In the genomic region with DNA sequence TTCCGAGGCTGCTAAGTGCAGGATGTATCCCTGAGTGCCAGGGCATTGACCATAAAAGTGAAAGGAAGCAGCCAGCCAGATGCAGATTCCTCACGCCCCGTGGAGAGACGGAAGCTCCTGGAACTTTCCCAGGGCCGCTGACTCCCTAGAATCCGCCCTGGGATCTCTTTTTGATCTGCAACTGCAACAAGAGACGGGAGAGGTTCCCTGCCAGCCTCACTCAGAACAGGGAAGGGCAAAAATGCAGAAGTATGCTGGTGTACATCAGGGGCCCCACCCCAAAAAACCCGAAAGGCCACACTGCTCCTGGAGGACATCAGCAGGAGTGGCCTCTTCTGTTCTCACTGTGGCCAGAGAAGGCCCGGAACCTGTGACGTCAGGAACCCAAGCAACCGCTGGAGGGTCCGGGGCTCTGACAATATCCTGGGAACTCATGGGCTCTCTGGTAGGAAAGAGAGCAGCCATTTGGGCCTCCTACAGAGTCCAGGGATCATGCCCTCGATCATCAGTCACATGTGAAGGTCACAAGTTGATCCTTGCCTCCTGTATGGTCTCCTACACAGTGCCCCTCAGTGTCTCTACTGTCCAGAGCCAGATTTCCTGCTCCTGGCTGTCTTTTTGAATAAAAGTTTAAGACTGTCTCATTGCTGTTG, we compare ENCODE assay signal across 8 mouse cellular contexts. TPM values are rescaled to one million over a fixed set of nuclear protein-coding genes. Genes with fewer than 3 reads are reported as not detected.
DNase-seq lines count a peak whose midpoint lies in the region; ATAC-seq and TF ChIP-seq lines count a peak whose summit lies in the region.

No protein-coding gene starts in this region.

- H3K4me1 ChIP-seq in liver, adult 2 months (ENCODE audit: control insufficient read depth, insufficient read depth, low read length): peaks cover 10% of the 10 kb centered on the region; the same call in 1 of the 2 replicates
- peaks cover 16% of the 10 kb centered on the region; the same call in 1 of the 2 replicates for H3K4me1 ChIP-seq in intestine, postnatal 0 days (replicated peaks; ENCODE audit: control insufficient read depth, insufficient read depth, low read length)
- peaks cover 12% of the 10 kb centered on the region; the same call in 1 of the 2 replicates for H3K4me1 ChIP-seq in lung, postnatal 0 days (ENCODE audit: insufficient read depth, low read depth, low read length)

- ATAC-seq in intestine, postnatal 0 days: no peak
- ATAC-seq in lung, postnatal 0 days: 0 out of 2 replicates have a peak, but pooled peaks have one; percentile 4

- H3K4me3 ChIP-seq in liver, adult 2 months (ENCODE audit: insufficient read depth, low read depth, low read length): no peak overlapping the region
- peak overlapping the region; percentile 1; the same call in 1 of the 2 replicates for H3K4me3 ChIP-seq in intestine, postnatal 0 days (ENCODE audit: low read depth, low read length)
- no peak overlapping the region for H3K4me3 ChIP-seq in lung, postnatal 0 days (ENCODE audit: low read depth, low read length)

- peak overlapping the region; percentile 64 for H3K27ac ChIP-seq in liver, adult 2 months (replicated peaks; ENCODE audit: insufficient read depth, low read depth, low read length)
- H3K27ac ChIP-seq in intestine, postnatal 0 days (ENCODE audit: low read depth, low read length): peak overlapping the region; percentile 24; the same call in 1 of the 2 replicates
- peak overlapping the region; percentile 20; the same call in 1 of the 2 replicates for H3K27ac ChIP-seq in lung, postnatal 0 days (ENCODE audit: low read length)

- no peak for DNase-seq in liver, adult 2 months (ENCODE audit: extremely low read depth, low read depth, low spot score)
- no peak for DNase-seq in liver
- peak; percentile 58 for DNase-seq in gastrocnemius, postnatal 10 days
- DNase-seq in lung, postnatal 0 days (ENCODE audit: low spot score): peak; percentile 59
- DNase-seq in frontal cortex, postnatal 25 days (ENCODE audit: low spot score in 2 of 2): no peak
- no peak for DNase-seq in urinary bladder, postnatal 25 days (ENCODE audit: low spot score)
- no peak for DNase-seq in embryo, embryonic 11 days

- 45% methylated on average over 13 of the region's 13 CpGs for WGBS in liver, adult 2 months
- 26% methylated on average over 13 of the region's 13 CpGs for WGBS in intestine, postnatal 0 days
- WGBS in lung, postnatal 0 days: 23% methylated on average over 13 of the region's 13 CpGs

- TF ChIP-seq EP300 in lung, postnatal 0 days (IDR thresholded peaks at IDR 0.05): no peak

- no peak for TF ChIP-seq CTCF in liver, adult 2 months (IDR thresholded peaks at IDR 0.05; ENCODE audit: low read depth, low read length)
- TF ChIP-seq CTCF in intestine, postnatal 0 days (IDR thresholded peaks at IDR 0.05; ENCODE audit: low read depth): no peak; the same call in 1 of the 2 replicates
- TF ChIP-seq CTCF in lung, postnatal 0 days (IDR thresholded peaks at IDR 0.05): peak; percentile 17; the same call in 1 of the 2 replicates

- no peaks in the 10 kb centered on the region for H3K9me3 ChIP-seq in intestine, postnatal 0 days (ENCODE audit: control insufficient read depth)
- no peaks in the 10 kb centered on the region for H3K9me3 ChIP-seq in lung, postnatal 0 days (ENCODE audit: low read length)

- peaks cover 9% of the 10 kb centered on the region; the same call in 1 of the 2 replicates for H3K79me2 ChIP-seq in liver, adult 2 months (ENCODE audit: control insufficient read depth, insufficient read depth, low read length)

- H3K27me3 ChIP-seq in liver, adult 2 months (ENCODE audit: control insufficient read depth, insufficient read depth, low read length): no peaks in the 10 kb centered on the region
- H3K27me3 ChIP-seq in intestine, postnatal 0 days (replicated peaks; ENCODE audit: control insufficient read depth, insufficient read depth, low read length): no peaks in the 10 kb centered on the region
- H3K27me3 ChIP-seq in lung, postnatal 0 days (replicated peaks; ENCODE audit: insufficient read depth, low read length): no peaks in the 10 kb centered on the region

- no peak for TF ChIP-seq POLR2A in liver, adult 2 months (IDR thresholded peaks at IDR 0.05; ENCODE audit: extremely low read depth, insufficient read depth, low read length)

- H3K4me2 ChIP-seq in intestine, postnatal 0 days (replicated peaks; ENCODE audit: low read depth): peak overlapping the region; percentile 85
- H3K4me2 ChIP-seq in lung, postnatal 0 days (replicated peaks; ENCODE audit: low read depth, low read length): peak overlapping the region; percentile 19; the same call in 1 of the 2 replicates

- H3K36me3 ChIP-seq in liver, adult 2 months (ENCODE audit: control insufficient read depth, insufficient read depth, low read length): no peaks in the 10 kb centered on the region
- no peaks in the 10 kb centered on the region; the same call in 1 of the 2 replicates for H3K36me3 ChIP-seq in intestine, postnatal 0 days (ENCODE audit: control insufficient read depth, insufficient read depth)
- no peaks in the 10 kb centered on the region for H3K36me3 ChIP-seq in lung, postnatal 0 days (ENCODE audit: insufficient read depth, low read length)

- H3K9ac ChIP-seq in liver, adult 2 months (ENCODE audit: low read depth, low read length): peak overlapping the region; percentile 41; the same call in 1 of the 2 replicates
- no peak overlapping the region for H3K9ac ChIP-seq in intestine, postnatal 0 days (ENCODE audit: low read depth, low read length)
- no peak overlapping the region for H3K9ac ChIP-seq in lung, postnatal 0 days (replicated peaks; ENCODE audit: low read depth)

RNA-seq across cellular contexts. Expression of a gene that starts 2.3 kb away (rescaled TPM):
- 4.1 and 6.8 TPM in 2 replicates for total RNA-seq in liver, adult 2 months (2014; rRNA removed)
- polyA plus RNA-seq in liver, adult 2 months (2012; rRNA removed): 4.0 and 13.3 TPM in 2 replicates
- total RNA-seq in gastrocnemius, postnatal 10 days (2021): 1 to 10 TPM; 4.3 to 4.9 TPM
- polyA plus RNA-seq in intestine, postnatal 0 days (2015; fragmentation: Nextera tagmentation; extraction: Ambion mirVana): 212 and 256 TPM in 2 replicates
- polyA plus RNA-seq in lung, postnatal 0 days (2015; fragmentation: Nextera tagmentation; extraction: Ambion mirVana): 18.9 and 22.1 TPM in 2 replicates

Comparison
In these comparisons a context has a peak if more than half of its experiments do, and no peak if none do; other contexts are left out.
1. DNase-seq: peak in gastrocnemius, postnatal 10 days (single experiment) and lung, postnatal 0 days (single experiment); none in liver, adult 2 months (single experiment), liver (single experiment), frontal cortex, postnatal 25 days (0 of 2), urinary bladder, postnatal 25 days (single experiment) and embryo, embryonic 11 days (single experiment).
2. Peak in every context shown above with its lines, with median percentiles within 50 percentile points of each other: H3K27ac ChIP-seq.